Mouse (Mus musculus): ENCODE results near the gene Sag. TPM values are rescaled to one million over a fixed set of nuclear protein-coding genes. Genes with fewer than 3 reads are reported as not detected.

Gene Sag
- total and polyA plus RNA-seq, 2 experiments from 2014 or later, result 0.11 to 0.31 TPM

DNA sequence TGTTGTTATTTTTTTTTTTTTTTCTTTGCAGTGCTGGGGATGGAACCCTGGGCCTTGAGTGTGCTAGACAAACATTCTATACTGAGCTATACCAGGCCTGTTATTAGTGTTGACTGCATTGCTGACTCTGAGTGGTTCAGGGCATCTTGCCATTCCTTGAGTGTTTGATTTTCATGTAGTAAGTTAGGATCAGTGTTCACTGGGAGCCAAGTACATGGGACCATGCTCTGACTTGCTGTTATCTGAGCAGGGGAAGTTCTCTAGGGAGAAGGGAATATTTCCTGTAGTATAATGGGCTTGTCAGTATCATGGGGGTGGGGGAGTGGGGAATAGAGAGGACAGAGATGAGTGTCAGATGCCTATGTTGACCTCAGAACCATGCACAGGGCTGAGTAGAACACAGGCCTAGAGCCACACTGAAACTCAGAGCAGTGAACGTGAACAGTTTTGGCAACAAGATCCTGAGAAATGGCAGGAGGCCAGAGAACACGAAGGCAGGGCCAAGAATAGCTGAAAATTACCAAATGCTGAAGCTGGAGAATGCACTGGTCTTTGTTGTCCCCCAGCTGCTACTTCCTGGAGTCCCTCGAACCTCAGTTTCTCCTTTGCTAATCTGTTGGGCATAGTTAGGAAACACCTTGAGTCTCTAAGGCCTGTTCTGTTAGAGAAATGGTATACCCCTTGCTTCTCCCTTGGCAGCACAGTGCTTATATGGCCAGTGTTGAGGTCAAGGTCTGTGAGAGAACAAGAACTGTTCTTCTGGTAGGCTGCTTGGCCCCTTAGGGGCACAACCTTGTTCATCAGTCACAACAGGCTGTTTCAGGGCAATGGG lies 76.2 kb downstream of the Sag start:
- no peak for TF ChIP-seq EP300 (IDR thresholded peaks at IDR 0.05; ENCODE audit: low read depth)
- no peak for TF ChIP-seq CTCF (IDR thresholded peaks at IDR 0.05; ENCODE audit: low read depth)
- Histone ChIP-seq H3K9ac (replicated peaks; ENCODE audit: low read depth, low read length) (no peak overlapping the region), H3K27me3 (ENCODE audit: control insufficient read depth, insufficient read depth, low read length) (no peaks in the 10 kb centered on the region), H3K4me3 (ENCODE audit: low read depth, low read length) (no peak overlapping the region), H3K9me3 (replicated peaks; ENCODE audit: control insufficient read depth, low read length) (no peaks in the 10 kb centered on the region), H3K36me3 (replicated peaks; ENCODE audit: control insufficient read depth, insufficient read depth, low read length) (peaks cover 11% of the 10 kb centered on the region; the same call in 1 of the 2 replicates), H3K27ac (ENCODE audit: low read depth) (peak overlapping the region; percentile 91), H3K4me2 (ENCODE audit: low read depth, low read length) (0 out of 2 replicates have a peak overlapping the region, but pooled peaks have one; percentile 3), H3K4me1 (ENCODE audit: control insufficient read depth, insufficient read depth) (peaks cover 48% of the 10 kb centered on the region)
- DNase-seq (ENCODE audit: low spot score), result peak; percentile 80
- 1% methylated on average over 3 of the region's 3 CpGs for WGBS
- ATAC-seq (ENCODE audit: insufficient read depth, low read depth), result peak; percentile 63

DNA sequence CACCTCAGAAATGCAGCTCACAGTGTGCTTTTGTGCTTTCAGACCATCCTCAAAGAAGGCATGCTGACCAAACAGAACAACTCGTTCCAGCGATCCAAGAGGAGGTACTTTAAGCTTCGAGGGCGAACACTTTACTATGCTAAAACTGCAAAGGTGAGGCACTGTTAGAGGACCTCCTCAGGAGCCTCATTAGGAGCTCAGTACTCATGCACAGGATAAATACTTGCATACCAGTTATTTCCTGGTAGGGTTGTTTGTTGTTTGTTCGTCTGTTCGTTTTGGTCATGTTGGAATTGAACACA lies 76.8 kb downstream of the Sag start:
- peak overlapping the region; percentile 91 for H3K27ac ChIP-seq (ENCODE audit: low read depth)
- TF ChIP-seq CTCF (IDR thresholded peaks at IDR 0.05; ENCODE audit: low read depth), result no peak
- TF ChIP-seq EP300 (IDR thresholded peaks at IDR 0.05; ENCODE audit: low read depth), result no peak
- no peak overlapping the region for H3K4me3 ChIP-seq (ENCODE audit: low read depth, low read length)
- ATAC-seq (ENCODE audit: insufficient read depth, low read depth) (no peak), DNase-seq (ENCODE audit: low spot score) (no peak)
- 69% methylated on average over 6 of the region's 6 CpGs for WGBS
- H3K27me3 ChIP-seq (ENCODE audit: control insufficient read depth, insufficient read depth, low read length), result no peaks in the 10 kb centered on the region
- H3K9ac ChIP-seq (replicated peaks; ENCODE audit: low read depth, low read length), result no peak overlapping the region
- H3K4me1 ChIP-seq (ENCODE audit: control insufficient read depth, insufficient read depth), result peaks cover 48% of the 10 kb centered on the region
- peaks cover 11% of the 10 kb centered on the region; the same call in 1 of the 2 replicates for H3K36me3 ChIP-seq (replicated peaks; ENCODE audit: control insufficient read depth, insufficient read depth, low read length)
- no peak overlapping the region for H3K4me2 ChIP-seq (ENCODE audit: low read depth, low read length)
- H3K9me3 ChIP-seq (replicated peaks; ENCODE audit: control insufficient read depth, low read length), result no peaks in the 10 kb centered on the region

DNA sequence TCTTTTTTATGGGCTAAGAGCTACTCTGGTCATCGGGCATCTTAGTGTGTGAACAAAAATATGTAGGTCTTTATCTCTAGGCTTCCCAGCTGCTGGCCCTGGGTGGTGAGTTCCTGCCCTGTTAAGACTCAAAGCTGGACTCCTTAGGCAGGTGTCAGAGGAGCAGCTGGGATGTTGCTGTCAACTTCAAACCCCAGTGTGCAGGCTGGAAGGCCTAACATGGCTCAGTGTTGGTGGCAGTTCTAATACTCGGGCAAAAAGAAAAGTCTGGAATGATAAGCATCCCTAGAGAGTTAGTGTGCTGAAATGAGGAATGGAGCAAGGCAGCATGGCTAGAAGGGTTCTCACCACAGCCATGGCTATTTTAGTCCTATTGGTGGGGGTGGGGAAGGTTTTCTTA lies 77.4 kb downstream of the Sag start:
- Histone ChIP-seq H3K27me3 (ENCODE audit: control insufficient read depth, insufficient read depth, low read length) (no peaks in the 10 kb centered on the region), H3K9ac (replicated peaks; ENCODE audit: low read depth, low read length) (no peak overlapping the region), H3K36me3 (replicated peaks; ENCODE audit: control insufficient read depth, insufficient read depth, low read length) (peaks cover 11% of the 10 kb centered on the region; the same call in 1 of the 2 replicates), H3K4me2 (ENCODE audit: low read depth, low read length) (no peak overlapping the region), H3K9me3 (replicated peaks; ENCODE audit: control insufficient read depth, low read length) (no peaks in the 10 kb centered on the region), H3K27ac (ENCODE audit: low read depth) (peak overlapping the region; percentile 91), H3K4me1 (ENCODE audit: control insufficient read depth, insufficient read depth) (peaks cover 48% of the 10 kb centered on the region), H3K4me3 (ENCODE audit: low read depth, low read length) (no peak overlapping the region)
- DNase-seq (ENCODE audit: low spot score), result peak; percentile 70
- peak; percentile 76 for ATAC-seq (ENCODE audit: insufficient read depth, low read depth)
- no peak for TF ChIP-seq CTCF (IDR thresholded peaks at IDR 0.05; ENCODE audit: low read depth)
- no peak for TF ChIP-seq EP300 (IDR thresholded peaks at IDR 0.05; ENCODE audit: low read depth)
- 22% methylated on average over 2 of the region's 2 CpGs for WGBS

DNA sequence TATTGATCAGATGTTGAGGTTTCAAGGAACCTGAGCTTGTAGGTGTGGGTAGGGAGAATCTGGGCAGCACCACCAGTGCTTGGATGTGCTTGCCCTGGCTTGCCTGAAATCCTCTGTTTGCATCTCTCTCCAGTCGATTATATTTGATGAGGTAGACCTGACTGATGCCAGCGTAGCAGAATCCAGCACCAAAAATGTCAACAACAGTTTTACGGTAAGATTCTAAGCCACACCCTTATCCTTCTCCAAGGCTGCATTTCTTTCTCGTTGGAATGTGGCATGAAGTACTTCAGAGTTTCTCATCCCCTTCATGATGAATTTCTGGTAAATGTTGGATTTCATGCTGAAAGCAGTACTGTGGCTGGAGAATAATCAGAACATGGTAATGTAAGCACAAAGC lies 78.2 kb downstream of the Sag start:
- TF ChIP-seq EP300 (IDR thresholded peaks at IDR 0.05; ENCODE audit: low read depth) (no peak), CTCF (IDR thresholded peaks at IDR 0.05; ENCODE audit: low read depth) (no peak)
- no peaks in the 10 kb centered on the region for H3K9me3 ChIP-seq (replicated peaks; ENCODE audit: control insufficient read depth, low read length)
- no peak for ATAC-seq (ENCODE audit: insufficient read depth, low read depth)
- no peak overlapping the region for H3K4me3 ChIP-seq (ENCODE audit: low read depth, low read length)
- DNase-seq (ENCODE audit: low spot score), result no peak
- no peak overlapping the region for H3K4me2 ChIP-seq (ENCODE audit: low read depth, low read length)
- H3K9ac ChIP-seq (replicated peaks; ENCODE audit: low read depth, low read length), result no peak overlapping the region
- H3K4me1 ChIP-seq (ENCODE audit: control insufficient read depth, insufficient read depth), result peaks cover 48% of the 10 kb centered on the region
- H3K27me3 ChIP-seq (ENCODE audit: control insufficient read depth, insufficient read depth, low read length), result no peaks in the 10 kb centered on the region
- H3K36me3 ChIP-seq (replicated peaks; ENCODE audit: control insufficient read depth, insufficient read depth, low read length), result peaks cover 11% of the 10 kb centered on the region; the same call in 1 of the 2 replicates
- H3K27ac ChIP-seq (ENCODE audit: low read depth), result peak overlapping the region; percentile 91
- WGBS, result 43% methylated on average over 4 of the region's 4 CpGs

DNA sequence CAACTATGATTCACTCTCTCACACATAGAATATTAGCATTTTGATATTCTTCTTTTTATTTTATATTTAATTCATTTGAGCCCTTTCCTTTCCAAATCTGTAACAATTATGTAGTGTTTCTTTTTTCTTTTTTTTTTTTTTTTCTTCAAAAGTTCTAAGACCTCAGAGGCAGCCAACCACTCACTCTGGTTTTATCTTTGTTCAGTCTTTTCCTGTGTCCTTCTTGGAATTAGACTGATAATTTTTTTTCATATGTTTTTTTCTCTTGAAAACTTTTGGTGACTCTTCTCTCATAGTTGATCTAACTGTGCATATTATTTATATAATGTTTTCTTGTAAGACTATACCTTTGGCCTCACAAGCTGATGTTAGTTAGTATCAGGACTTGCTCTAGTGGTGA lies 79.1 kb downstream of the Sag start:
- H3K36me3 ChIP-seq (replicated peaks; ENCODE audit: control insufficient read depth, insufficient read depth, low read length), result peaks cover 11% of the 10 kb centered on the region; the same call in 1 of the 2 replicates

More for the DNA sequence above, 79.1 kb downstream of the Sag start:
- ATAC-seq (ENCODE audit: insufficient read depth, low read depth) (no peak), DNase-seq (ENCODE audit: low spot score) (no peak)
- Histone ChIP-seq H3K4me1 (ENCODE audit: control insufficient read depth, insufficient read depth) (peaks cover 43% of the 10 kb centered on the region), H3K4me2 (ENCODE audit: low read depth, low read length) (no peak overlapping the region), H3K9me3 (replicated peaks; ENCODE audit: control insufficient read depth, low read length) (no peaks in the 10 kb centered on the region), H3K4me3 (ENCODE audit: low read depth, low read length) (no peak overlapping the region), H3K27me3 (ENCODE audit: control insufficient read depth, insufficient read depth, low read length) (no peaks in the 10 kb centered on the region), H3K9ac (replicated peaks; ENCODE audit: low read depth, low read length) (no peak overlapping the region), H3K27ac (ENCODE audit: low read depth) (no peak overlapping the region)
- TF ChIP-seq CTCF (IDR thresholded peaks at IDR 0.05; ENCODE audit: low read depth) (no peak), EP300 (IDR thresholded peaks at IDR 0.05; ENCODE audit: low read depth) (no peak)
